Mouse (Mus musculus) G1E (cell line): ENCODE results near the gene 2310011J03Rik.

Source experiments
- CTCF ChIP-seq: IDR thresholded peaks from 2 replicates; pipeline ENCODE4 v1.5.1; 2012; ENCODE audit warnings: low read depth, low read length, inconsistent platforms, mixed read lengths
- TAL1 ChIP-seq: conservative IDR thresholded peaks from 2 replicates; pipeline ENCODE4 v1.6.1; 2012; ENCODE audit warnings: low read depth, low read length, inconsistent platforms, mixed read lengths

DNA sequence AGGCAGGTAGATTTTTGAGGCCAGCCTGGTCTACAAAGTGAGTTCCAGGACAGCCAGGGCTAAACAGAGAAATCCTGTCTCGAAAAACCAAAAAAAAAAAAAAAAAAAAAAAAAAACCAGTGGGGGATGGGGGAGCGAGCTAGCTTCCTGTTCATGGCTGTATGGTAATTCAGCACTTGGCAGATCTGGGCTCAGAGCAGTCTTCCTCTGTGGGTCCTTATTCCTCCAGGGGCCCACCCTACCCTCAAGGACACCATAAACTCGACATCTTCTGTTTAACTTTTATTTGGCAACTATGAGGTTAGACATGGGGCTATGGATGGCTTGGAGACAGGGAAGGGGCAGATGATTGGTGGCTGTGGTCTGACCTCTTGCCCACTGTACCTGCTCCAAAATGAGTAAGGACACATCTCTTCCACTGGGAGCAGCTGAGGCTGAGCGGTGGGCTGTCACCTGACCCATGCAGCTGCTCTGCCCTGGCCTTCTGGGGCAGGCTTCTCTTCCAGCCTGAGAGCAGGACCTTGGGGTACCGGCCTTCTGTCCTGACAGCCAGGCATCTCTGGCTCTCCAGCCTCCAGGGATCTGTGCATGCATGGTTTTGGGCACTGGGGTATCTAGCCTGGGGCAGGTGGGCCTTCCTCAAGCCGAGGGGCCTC, 805 bp upstream of the 2310011J03Rik start:
- TF ChIP-seq TAL1 (no peak), CTCF (no peak)
